Mouse (Mus musculus) myocyte (in vitro differentiated cells): ENCODE data around the gene Tia1.

Experiments
- CEBPB ChIP-seq: IDR thresholded peaks from 2 replicates; pipeline ENCODE4 v1.6.1; 2011; ENCODE audit warnings: mild to moderate bottlenecking, moderate library complexity; ENCODE audit not compliant: poor library complexity, insufficient read depth, severe bottlenecking
- E2F4 ChIP-seq: IDR thresholded peaks from one replicate; pipeline ENCODE4 v1.6.1; 2011; ENCODE audit warnings: mild to moderate bottlenecking, control low read depth, moderate library complexity; ENCODE audit not compliant: insufficient read depth
- MAX ChIP-seq: IDR thresholded peaks from one replicate; pipeline ENCODE4 v1.6.1; 2011; ENCODE audit warnings: low read depth, mild to moderate bottlenecking, control low read depth
- MYOD1 ChIP-seq, 3 experiments: IDR thresholded peaks; one replicate each; pipeline ENCODE4 v1.6.1; 2011; ENCODE audit warnings: control low read depth in 2 of 3, low read depth in 2 of 3, mild to moderate bottlenecking in 2 of 3, moderate library complexity in 1 of 3; ENCODE audit not compliant: insufficient read length in 2 of 3, control insufficient read depth in 1 of 3
- MYOG ChIP-seq, 3 experiments: IDR thresholded peaks; one replicate each; pipeline ENCODE4 v1.6.1; 2011; ENCODE audit warnings: control low read depth in 2 of 3, low read depth in 2 of 3, mild to moderate bottlenecking in 2 of 3; ENCODE audit not compliant: insufficient read length in 2 of 3, control insufficient read depth in 1 of 3, insufficient read depth in 1 of 3
- POLR2A ChIP-seq: IDR thresholded peaks from one replicate; pipeline ENCODE4 v1.6.1; 2011; ENCODE audit warnings: low read depth, mild to moderate bottlenecking, control low read depth, moderate library complexity; ENCODE audit not compliant: insufficient read length
- REST ChIP-seq: IDR thresholded peaks from one replicate; pipeline ENCODE4 v1.6.1; 2011; ENCODE audit warnings: mild to moderate bottlenecking, control low read depth, moderate library complexity; ENCODE audit not compliant: insufficient read depth, insufficient read length
- TCF12 ChIP-seq: IDR thresholded peaks from one replicate; pipeline ENCODE4 v1.6.1; 2011; ENCODE audit warnings: mild to moderate bottlenecking, control low read depth; ENCODE audit not compliant: poor library complexity, insufficient read depth, severe bottlenecking
- USF1 ChIP-seq: IDR thresholded peaks from one replicate; pipeline ENCODE4 v1.6.1; 2011; ENCODE audit warnings: low read depth, mild to moderate bottlenecking, control low read depth, moderate library complexity

- TF ChIP-seq MYOG (IDR thresholded peaks at IDR 0.05; ENCODE audit: control insufficient read depth in 1 of 3, insufficient read depth in 1 of 3, insufficient read length in 2 of 3, low read depth in 2 of 3) (peak; percentile 22 to 87 (median 83)), MYOD1 (IDR thresholded peaks at IDR 0.05; ENCODE audit: control insufficient read depth in 1 of 3, insufficient read length in 2 of 3, low read depth in 2 of 3) (peak; percentile 25 to 64 (median 26)), POLR2A (no peak), E2F4 (no peak), USF1 (no peak), REST (no peak), CEBPB (no peak), TCF12 (no peak), MAX (no peak)
These were observed 59.1 kb downstream of the Tia1 start for GRCm38 (mm10) chr6:86463079-86463478.
